Mouse (Mus musculus) erythroblast, embryonic 14.5 days (primary cell): ENCODE results near the gene Usp37.

ENCODE experiments used
- GATA1 ChIP-seq: IDR thresholded peaks from 2 replicates; pipeline ENCODE4 v1.6.1; 2012; ENCODE audit warnings: low read length, inconsistent platforms, mixed read lengths
- TAL1 ChIP-seq: IDR thresholded peaks from 3 replicates; pipeline ENCODE4 v1.6.1; 2012; ENCODE audit warnings: low read length, inconsistent platforms, mixed read lengths

DNA sequence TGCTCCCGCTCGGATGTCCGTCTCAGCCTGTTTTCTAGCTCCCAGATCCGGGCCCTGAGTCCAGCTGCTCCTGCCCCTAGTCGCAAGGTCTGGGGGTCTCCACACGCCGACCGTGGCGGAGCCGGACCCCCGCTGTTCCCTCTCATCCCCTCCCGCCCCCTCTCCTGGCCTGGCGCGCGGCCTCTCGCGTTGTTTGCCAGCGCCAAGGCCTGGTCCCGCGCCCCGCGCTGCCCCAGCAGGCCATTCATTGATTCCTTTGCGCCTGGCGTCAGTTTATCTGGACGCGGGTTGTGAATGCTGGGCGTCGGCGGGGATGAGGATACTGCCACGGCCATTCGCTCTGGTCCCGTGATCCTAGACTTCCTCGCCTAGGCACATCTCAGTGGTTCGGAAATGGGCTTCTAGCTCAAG is 37.6 kb downstream of the Usp37 start:
- TF ChIP-seq GATA1 (no peak), TAL1 (no peak)
